Mouse (Mus musculus) kidney, postnatal 36 days (tissue): ENCODE data around the gene Mgst2.
A peak's percentile ranks its signal among the peaks of the same experiment; 100 is the strongest.

Source experiments
- DNase-seq, 2 experiments: peaks; one replicate each; pipeline ENCODE4 v3.0.0; 2021 to 2022; ENCODE audit warnings: mixed read lengths in 2 of 2

Mgst2 gene

DNA sequence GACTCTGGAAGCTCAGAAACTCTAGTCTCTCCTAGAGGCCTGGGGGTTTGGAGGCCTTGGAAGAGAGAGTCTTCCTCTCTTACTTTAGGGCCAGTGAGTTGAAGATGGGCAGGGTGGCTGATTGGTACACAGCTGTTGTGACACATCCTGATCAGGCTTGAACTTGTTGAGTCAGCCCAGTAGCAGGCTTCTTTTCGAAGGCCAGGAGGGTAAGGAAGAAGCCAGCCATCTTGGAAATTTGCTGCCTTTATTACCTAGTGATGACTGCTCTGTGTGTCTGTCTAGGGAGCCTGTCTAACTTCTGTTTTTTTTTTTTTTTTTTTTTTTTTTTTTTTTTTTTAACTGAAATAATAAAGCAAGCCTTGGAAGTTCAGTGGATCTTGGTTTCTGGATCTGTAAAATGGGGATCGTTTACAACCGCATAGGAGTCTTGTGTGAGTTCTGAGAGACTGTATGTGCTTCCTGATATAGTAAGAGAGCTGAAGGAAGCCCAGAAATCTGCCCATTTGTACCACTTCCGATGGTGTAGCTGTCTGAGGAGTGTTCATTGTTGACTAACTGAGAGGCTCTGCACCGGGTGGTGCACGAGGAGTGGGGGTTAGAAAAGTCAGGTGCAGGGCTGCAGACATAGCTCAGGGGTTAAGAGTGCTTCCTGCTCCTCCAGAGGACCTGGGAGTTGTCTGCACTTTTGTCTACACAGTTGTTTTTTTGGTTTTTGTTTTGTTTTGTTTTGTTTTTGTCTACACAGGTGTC is 5.7 kb upstream of the Mgst2 start:
- no peak for DNase-seq

DNA sequence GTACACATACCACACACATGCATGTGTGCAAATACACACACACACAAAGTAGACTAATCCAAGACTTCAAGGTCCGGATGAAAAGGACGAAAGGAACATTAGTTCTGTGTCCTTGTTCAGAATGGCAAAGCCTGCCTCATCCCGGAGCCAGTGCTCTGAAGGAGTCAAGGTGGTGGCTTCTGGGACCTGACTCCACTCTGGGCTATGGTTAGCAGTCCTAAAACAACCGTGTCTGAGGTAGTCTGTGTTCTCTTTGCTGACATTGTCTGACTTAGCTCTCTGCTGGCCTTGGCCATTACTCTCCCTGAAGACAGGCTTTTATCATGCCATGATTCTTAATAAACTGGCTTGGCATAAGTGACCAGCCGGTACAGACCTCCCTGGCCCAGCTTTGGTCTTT is 745 bp upstream of the Mgst2 start:
- no peak for DNase-seq

DNA sequence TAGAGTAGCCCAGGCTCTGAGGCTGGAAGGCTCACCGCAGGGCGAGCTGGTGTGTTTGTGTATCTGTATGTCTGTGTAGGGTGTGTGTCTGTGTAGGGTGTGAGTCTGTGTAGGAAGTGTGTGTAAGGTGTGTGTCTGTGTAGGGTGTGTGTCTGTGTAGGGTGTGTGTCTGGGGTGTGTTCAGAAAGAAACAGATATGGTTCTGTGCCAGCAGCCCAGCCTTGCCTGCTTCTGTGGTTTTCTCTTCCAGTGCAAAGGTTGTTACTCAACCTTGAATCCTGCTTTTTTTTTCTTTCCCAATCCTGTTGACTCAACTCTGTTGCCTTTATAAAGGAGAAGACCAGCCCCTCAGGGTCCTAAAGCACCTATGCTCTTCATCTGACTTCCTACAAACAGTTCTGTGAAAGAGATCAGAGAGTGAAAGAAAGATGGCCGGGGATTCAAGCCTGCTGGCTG is 689 bp downstream of the Mgst2 start:
- no peak for DNase-seq

DNA sequence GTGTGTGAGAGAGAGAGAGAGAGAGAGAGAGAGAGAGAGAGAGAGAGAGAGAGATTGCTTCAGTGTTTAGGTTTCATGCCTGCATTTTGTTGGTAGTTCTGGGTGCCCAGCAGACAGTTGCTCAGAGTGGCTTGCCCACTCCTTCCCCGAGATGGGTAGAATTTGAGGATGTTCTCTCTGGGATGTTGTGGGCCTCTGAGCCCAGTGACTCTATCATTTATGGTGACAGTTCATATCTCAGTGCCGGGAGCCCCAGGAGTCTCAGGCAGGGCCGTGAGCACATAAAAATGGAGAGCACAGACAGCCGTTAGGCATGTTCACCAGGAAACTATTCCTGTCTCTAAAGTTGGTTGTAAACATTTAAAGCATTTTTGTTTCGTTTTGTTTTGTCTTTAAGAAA is 1.2 kb downstream of the Mgst2 start:
- no peak for DNase-seq

DNA sequence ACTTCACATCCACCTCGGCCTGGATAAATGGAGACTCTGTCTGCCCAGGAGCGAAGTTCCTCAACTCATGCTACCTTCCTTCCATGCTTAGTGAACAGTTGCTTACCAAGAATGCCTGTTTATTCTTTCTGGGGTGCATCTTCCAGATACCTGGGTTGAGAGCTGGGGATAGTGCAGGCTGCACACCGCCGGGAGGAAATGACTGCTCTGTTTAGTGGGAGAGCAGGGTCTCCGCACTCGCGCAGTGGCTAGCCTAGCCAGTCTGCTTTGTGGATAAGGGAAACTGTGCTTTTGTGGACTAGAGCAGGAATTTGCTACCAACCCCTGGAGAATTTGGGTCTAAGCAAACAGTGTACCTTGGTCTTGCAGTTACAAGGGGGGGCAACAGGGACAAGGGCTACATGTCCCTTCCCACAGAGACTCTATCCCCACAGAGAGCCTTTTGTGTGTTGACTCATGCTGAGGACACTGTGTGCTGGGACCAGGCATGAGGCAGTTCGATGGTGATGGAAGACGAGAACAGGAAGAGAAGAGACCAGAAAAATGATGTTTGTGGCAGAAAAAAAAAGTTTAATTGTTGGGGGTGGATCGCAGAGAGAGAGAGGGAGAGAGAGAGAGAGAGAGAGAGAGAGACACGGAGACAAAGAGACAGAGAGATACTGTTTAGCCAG is 1.9 kb downstream of the Mgst2 start:
- no peak for DNase-seq

DNA sequence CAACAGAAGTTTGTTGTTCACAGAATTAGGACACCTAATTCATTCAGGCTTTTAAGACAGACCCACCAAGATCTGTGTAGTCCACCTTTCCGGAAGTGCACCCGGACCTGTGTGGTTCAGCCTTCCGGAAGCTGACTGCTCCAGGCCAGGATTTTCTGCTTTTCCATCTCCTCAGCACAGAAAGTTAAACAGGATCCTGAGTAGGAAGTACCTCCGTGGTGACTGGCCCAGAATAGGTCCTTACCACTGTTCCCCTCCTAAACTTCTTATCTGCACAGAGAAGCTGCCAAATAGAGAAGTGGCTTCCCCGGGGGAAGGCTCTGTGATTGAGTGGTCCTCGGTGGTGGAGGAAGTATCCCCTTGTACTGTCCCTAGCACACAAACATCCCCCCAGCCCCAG is 2.4 kb downstream of the Mgst2 start:
- no peak for DNase-seq

DNA sequence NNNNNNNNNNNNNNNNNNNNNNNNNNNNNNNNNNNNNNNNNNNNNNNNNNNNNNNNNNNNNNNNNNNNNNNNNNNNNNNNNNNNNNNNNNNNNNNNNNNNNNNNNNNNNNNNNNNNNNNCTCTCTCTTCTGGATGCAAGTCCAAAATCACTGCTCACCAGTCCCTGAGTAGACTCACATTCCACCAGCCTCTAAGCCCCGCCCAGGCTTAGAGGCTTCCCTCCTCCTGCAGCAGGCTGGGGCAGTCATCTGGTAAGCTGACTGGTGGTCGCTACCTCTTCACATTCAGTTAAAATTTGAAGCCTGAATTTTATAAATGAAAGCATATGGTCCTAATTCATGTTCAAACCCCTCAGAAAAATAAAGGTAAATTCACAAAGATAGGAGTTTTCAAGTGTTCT is 8.4 kb downstream of the Mgst2 start:
- no peak for DNase-seq

DNA sequence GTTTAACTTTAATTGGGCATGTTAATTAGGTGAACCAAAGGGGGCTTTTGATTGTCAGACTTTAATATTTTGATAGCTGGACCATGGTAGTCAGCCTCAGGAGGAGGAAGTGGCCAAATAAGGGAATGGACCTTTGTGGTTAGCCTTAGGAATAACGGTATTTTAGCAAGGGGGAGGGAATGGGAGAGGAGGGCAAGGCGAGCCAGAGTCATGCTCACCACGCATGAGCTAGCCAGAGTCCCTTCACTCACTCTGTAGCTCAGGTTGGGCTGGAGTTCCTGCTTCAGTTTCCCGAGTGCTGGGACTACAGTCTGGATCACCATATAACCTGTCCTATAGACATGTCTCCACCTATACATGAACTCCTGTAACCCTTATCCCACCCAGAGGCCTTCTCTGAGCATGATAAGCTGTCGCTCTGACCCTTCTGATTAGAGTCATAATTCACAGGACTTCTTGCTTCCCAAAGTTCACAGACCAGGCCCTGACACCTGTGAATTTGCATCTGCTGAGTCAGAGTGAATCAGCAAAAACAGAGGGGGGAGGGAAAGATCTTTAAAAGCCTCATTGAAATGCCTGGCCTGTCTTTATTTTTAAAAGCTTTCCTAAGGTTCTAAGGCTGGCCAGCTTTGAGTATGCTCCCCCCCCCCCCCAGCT is 10.4 kb downstream of the Mgst2 start:
- DNase-seq: no peak

DNA sequence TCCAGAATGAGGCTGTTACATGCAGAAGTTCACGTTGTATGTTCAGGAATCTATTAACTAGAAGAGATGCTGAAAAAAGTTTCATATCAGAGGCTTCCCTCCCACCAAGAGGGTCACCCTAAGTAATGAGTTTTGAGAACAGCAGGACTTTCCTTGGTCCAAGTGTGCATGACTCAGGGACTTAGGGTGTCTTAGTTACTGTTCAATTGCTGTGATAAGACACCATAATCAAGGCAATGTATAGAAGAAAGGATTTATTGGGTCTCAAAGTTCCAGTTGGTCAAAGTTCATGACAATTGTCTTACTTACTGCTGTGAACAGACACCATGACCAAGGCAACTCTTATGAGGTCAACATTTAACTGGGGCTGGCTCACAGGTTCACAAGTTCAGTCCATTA is 10.9 kb downstream of the Mgst2 start:
- DNase-seq: no peak

DNA sequence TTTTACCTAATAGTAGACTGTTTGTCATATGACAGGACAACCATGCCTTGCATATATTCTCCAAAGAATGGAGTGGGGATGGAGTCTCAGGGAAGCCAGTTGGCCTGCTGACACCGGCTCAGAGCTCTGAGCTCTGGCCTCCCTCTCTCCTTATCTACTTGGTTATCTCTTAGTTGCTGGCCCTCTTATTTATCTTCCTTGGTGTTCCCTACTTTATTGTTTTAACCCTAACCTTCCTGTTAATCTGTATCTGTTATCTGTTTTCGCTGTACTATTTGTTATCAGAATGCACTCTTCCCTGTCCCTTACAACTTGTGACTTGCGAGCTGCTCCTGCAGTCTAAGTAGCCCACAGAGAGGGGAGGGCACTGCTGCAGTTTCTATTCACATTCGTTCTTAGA is 12.5 kb downstream of the Mgst2 start:
- no peak for DNase-seq

DNA sequence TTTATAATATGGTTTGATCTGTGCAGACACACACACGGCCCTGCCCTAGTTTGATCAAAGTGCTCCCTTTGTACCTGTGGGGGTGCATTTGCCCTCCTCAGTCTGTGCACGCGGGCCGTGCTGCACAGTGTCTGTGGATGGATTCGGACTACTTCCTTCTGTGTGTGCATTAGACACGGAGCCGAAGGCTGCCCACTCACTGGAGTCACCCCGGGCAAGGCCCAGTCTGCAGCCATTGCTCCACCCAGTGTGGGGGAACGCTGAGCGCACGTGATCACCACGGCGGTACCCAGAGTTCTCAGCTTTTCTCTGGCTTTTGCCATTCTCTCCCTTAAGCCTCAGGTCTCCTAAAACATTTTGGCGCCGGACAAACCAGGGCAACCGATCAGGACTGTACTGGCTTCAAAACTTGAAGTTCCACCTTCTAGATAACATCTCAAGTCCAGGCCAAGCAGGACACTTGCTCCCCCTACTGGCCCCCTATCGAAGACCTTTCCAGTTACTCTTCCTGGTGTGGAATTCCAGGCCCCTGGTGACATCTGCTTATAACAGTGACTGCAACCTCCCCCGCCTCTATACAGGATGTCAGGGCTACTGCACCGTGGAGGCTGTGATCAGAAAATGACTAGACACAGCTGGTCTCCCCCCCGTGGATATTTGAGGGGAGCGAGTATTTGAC is 13.4 kb downstream of the Mgst2 start:
- peak; percentile 72 to 88 for DNase-seq

DNA sequence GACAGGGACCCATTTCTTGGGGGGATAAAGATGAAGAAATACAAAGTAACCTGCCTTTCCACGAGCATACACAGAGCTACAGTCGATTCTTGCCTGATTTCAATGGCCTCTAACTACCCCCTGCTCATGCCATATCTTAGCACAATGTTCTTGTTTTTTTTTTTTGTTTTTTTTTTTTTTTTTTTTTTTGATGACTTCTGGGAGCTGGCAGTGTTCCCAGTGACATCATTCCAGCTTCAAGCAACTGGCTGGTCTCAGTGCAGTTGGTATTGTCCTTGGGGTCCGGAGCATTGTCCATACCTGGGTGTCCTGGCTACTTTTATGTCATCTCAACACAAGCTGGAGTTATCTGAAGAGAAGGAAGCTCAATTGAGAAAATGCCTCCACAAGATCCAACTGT is 14.8 kb downstream of the Mgst2 start:
- no peak for DNase-seq

DNA sequence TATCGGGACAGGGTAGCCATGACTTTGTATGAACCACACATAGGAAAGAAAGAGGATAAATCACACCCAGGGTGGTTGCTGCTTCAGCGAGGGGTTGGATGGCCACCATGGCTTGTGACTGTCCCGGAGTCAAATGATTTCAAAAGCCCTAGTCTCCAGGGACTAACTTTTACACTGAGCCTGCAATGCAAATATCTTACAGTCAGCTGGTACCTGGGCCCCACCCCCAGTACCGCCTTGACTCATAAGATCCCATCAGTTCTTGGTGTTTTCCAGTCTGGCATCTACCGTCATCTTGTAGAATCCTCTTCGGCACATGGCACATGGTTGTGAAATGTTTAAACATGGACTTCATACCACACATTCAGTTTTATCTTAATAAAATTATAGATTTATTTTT is 25.4 kb downstream of the Mgst2 start:
- DNase-seq: no peak

DNA sequence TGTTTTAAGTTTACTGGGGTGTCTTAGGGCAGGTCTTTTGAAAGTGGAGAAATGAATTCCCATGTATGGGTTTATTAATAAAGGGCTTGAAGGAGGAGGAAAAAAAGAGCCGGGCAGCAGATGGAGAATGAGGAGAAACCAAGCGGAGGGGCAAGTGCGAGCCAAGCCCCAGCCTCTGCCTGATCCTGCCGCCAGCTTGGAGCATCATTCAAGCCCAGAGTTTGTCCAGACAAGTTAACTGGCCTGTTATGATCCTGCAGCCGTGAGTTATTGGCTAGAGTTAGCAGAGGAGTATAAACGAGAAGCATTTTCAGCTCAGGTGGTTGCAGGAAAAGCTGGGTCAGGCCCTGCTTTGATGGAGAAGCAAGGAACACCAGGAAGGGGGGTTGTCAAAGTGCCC is 26.2 kb downstream of the Mgst2 start:
- DNase-seq: no peak

DNA sequence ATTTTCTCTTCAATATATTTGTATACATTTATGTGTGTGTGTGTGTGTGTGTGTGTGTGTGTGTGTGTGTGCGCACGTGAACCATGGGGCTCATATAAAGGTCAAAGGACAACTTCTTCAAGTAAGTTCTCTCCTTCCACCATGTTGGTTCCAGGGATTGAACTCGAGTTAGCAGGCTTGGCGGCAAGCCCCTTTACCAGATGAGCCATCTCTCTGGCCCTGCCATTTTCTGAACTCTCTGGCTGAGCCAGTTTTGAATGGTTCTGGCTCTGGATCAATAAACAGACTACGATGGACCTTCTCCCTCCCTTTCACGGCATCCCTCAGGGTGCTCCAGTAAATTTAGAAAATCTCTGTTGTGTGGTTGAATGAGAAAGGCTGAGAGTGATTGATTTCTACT is 26.6 kb downstream of the Mgst2 start:
- DNase-seq: no peak

DNA sequence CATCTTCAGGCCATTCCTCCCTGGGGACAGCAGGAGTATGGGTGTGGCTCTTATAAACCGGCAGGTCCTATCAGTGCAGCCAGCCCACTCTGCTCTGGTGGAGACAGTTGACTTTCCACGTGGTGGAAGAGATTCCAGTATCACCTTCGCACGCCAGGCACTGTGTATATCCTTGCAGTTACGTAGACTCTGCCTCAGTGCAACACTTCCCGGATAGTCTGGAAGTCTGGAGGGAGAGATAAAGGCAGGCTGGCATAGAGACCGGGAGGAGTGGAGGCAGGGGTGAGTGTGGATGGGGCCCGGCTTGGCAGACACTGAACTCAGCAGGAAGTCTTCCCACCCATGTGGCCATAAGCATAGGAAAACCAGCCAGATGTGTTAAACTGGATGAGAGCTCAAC is 28.6 kb downstream of the Mgst2 start:
- no peak for DNase-seq

DNA sequence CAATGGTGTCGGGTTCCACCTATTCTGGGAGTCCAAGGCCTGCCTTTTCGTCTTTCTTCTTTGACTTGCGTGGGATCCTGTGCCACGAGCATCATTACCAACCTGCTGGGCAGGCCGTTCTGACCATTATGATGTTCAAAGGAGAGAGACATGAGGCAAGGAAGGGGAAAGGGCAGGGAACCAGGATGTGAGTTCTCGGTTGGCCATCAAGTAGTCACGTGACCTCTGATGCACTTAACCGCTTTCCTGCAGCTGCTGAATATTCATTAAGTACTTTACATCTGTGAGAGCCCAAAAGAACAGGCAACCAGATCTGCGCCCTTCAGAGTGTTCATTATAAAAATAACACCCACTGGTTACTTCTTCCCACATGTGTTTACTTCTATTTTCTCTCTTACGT is 33.0 kb downstream of the Mgst2 start:
- no peak for DNase-seq

DNA sequence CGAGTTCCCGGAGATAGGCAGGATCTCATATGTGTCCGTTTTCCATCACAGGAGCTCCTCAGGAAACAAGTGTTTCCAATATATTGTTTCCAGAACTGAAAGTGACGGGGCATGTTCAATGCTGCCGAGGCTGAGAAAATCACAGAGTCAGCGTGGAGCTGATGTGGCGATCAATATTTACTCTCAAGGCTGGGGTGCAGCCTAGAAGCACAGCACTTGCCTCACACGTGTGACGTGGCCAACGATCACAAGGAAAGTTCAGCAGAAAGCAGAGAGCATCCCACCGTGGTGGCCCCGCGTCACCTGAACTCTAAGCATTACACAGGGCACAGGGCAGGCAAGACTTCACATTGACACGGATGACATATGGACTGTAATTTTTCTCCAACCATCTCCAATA is 34.4 kb downstream of the Mgst2 start:
- no peak for DNase-seq

DNA sequence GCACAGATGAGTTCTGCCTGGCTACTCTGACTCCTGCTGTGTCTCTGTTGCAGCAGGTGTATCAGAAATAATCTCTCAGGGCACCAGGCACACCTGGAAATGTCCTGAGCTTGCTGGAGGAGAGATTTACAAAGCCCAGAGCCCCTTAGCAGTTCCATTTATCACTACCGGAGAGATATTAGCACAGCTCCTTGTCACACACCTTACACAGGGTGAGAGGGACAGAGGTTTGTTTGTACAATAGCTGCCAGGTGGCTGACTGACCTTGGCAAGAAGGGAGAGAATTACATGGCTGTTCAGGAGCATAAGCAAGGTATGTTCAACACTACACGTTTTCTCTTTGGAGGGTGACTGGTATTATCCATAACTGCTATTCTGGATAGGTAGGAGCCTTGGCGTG is 35.6 kb downstream of the Mgst2 start:
- no peak for DNase-seq

DNA sequence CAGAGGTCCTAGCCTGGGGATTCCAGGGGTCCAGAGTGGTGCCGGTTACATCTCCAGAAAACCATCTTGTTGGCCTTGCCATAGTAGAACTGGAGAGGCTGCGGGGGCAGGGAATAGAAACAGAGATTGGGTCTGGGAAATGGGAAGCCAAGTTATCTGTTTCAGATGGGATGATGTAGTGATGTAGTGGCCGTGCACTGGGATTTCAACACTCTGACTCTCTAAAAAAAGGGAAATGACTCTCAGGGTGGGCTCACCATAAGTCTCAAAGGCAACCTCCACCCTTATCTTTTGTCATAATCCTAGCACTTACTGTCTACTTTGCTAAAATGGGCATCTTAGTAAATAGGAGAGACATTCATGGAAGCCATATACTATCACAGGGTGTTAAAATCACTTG is 37.8 kb downstream of the Mgst2 start:
- DNase-seq: no peak

DNA sequence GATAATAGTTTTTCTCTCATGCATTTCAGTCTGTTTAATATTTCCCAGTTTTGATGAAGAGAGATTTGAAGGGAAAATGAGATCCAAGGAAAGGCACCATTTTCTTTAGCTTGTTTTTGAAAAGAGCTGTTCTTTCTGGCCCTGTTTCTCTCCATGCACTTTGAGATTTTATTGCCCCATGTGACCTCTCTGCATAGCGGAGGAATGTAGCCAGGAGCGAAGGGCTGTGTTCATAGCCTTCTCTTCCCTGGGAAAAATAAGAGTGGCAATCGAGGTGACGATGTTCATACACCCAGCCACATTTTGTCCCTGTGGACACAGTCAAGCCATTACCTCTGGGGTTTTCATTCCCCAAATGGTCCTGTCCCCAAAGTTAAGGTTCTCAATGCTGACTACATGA is 40.0 kb downstream of the Mgst2 start:
- peak; percentile 34 to 40 for DNase-seq

DNA sequence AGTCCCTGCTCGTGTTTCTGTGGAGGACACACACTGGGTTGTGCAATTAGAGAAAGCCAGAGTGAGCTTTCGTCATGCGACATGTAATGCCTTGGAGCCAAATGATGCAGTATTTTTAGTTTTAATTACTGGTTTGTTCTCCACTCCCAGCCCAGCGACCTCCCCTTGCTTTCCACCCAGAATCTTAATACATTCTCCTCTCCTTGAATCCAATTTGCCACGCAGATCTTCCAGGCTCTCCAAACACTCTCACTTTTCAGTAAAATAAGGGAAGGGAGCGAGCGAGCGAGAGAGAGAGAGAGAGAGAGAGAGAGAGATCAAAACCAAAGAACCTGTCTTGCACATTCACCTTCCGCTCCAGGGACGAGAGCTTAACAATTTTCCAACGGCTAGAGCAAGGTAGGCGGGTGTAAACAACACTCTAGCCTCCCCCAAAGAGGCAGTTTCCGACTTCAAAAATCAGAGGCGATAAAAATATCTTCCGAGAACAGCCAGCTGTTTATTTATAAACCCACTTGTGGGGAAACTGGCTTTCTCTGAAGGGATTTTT is 40.6 kb downstream of the Mgst2 start:
- DNase-seq: peak; percentile 12 to 30

DNA sequence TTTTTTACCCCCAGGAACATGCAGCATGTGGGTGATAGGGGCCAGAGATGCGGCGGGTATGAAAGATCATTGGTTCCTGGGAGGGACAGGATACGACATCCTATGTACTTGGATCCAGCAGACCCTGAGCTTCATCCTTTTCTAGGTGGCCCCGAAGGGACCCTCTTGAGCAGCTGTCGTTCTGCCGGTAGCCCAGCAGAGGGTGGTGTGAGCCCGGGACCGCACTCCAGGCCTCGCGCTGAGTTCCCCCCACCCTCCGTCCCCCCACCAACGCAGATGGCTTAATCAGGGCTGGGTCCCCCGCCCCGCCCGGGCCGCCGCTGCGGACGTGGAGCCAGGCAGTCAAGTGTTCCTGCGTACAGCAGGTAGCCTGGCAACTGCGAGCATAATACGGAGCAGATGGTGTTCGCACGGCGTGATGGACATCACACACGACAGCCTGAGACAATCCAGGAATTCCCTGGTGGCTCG is 41.2 kb downstream of the Mgst2 start:
- peak; percentile 49 to 72 for DNase-seq
